In genomic region chr11:76028072-76028465, GRCm38 (mm10) we compare ENCODE assay signal across 8 mouse cellular contexts. TPM values are rescaled to one million over a fixed set of nuclear protein-coding genes. Genes with fewer than 3 reads are reported as not detected.
A peak's percentile ranks its signal among the peaks of the same experiment; 100 is the strongest.
DNase-seq lines count a peak whose midpoint lies in the region; ATAC-seq and TF ChIP-seq lines count a peak whose summit lies in the region.

No protein-coding gene starts in this region.

- peak overlapping the region; percentile 100 for H3K4me3 ChIP-seq in cerebellum, adult 2 months (replicated peaks; ENCODE audit: insufficient read depth, low read depth, low read length)
- H3K4me3 ChIP-seq in embryonic facial prominence, embryonic 13.5 days = peak overlapping the region; percentile 83
- H3K4me3 ChIP-seq in intestine, embryonic 15.5 days (replicated peaks) = peak overlapping the region; percentile 59
- peak overlapping the region; percentile 57 for H3K4me3 ChIP-seq in midbrain, embryonic 14.5 days (replicated peaks; ENCODE audit: low read depth, low read length)

- H3K27me3 ChIP-seq in cerebellum, adult 2 months (ENCODE audit: control insufficient read depth, insufficient read depth, low read length) = no peaks in the 10 kb centered on the region
- H3K27me3 ChIP-seq in embryonic facial prominence, embryonic 13.5 days = no peaks in the 10 kb centered on the region
- no peaks in the 10 kb centered on the region for H3K27me3 ChIP-seq in intestine, embryonic 15.5 days (replicated peaks)
- H3K27me3 ChIP-seq in midbrain, embryonic 14.5 days (ENCODE audit: control insufficient read depth, insufficient read depth, low read length) = no peaks in the 10 kb centered on the region; the same call in none of the 2 replicates

- ATAC-seq in embryonic facial prominence, embryonic 13.5 days (ENCODE audit: insufficient number of reproducible peaks, insufficient read depth, low FRiP score, low TSS enrichment, low read depth) = peak; percentile 50
- ATAC-seq in intestine, embryonic 15.5 days = peak; percentile 36
- 0 out of 2 replicates have a peak, but pooled peaks have one; percentile 2 for ATAC-seq in midbrain, embryonic 14.5 days (ENCODE audit: low FRiP score, low TSS enrichment)
- ATAC-seq in granulocyte monocyte progenitor cell, adult 5-6 weeks (replicated peaks; ENCODE audit: poor library complexity, severe bottlenecking) = no peak

- WGBS in cerebellum, adult 2 months = 6% methylated on average over 14 of the region's 14 CpGs
- WGBS in embryonic facial prominence, embryonic 13.5 days = 1% methylated on average over 10 of the region's 14 CpGs
- 6% methylated on average over 11 of the region's 14 CpGs for WGBS in intestine, embryonic 15.5 days
- 0% methylated on average over 14 of the region's 14 CpGs for WGBS in midbrain, embryonic 14.5 days

- peak overlapping the region; percentile 86 for H3K9ac ChIP-seq in embryonic facial prominence, embryonic 13.5 days
- peak overlapping the region; percentile 82 for H3K9ac ChIP-seq in intestine, embryonic 15.5 days
- peak overlapping the region; percentile 60 for H3K9ac ChIP-seq in midbrain, embryonic 14.5 days (replicated peaks; ENCODE audit: low read length)

- H3K4me2 ChIP-seq in embryonic facial prominence, embryonic 13.5 days = peak overlapping the region; percentile 80
- H3K4me2 ChIP-seq in intestine, embryonic 15.5 days (replicated peaks) = peak overlapping the region; percentile 80
- H3K4me2 ChIP-seq in midbrain, embryonic 14.5 days (ENCODE audit: low read length) = peak overlapping the region; percentile 92

- H3K9me3 ChIP-seq in embryonic facial prominence, embryonic 13.5 days = no peaks in the 10 kb centered on the region
- H3K9me3 ChIP-seq in intestine, embryonic 15.5 days = no peaks in the 10 kb centered on the region
- no peaks in the 10 kb centered on the region for H3K9me3 ChIP-seq in midbrain, embryonic 14.5 days (ENCODE audit: control insufficient read depth, low read length)

- H3K36me3 ChIP-seq in embryonic facial prominence, embryonic 13.5 days = peaks cover 14% of the 10 kb centered on the region
- peaks cover 6% of the 10 kb centered on the region; the same call in 1 of the 2 replicates for H3K36me3 ChIP-seq in intestine, embryonic 15.5 days
- H3K36me3 ChIP-seq in midbrain, embryonic 14.5 days (ENCODE audit: control insufficient read depth, insufficient read depth, low read length) = no peaks in the 10 kb centered on the region

- DNase-seq in cerebellum, adult 2 months = peak in 1 of 2 experiments; percentile 51
- no peak for DNase-seq in cerebellum, postnatal 10 days
- peak; percentile 16 to 24 for DNase-seq in B cell, adult 2 months
- peak; percentile 45 for DNase-seq in midbrain, embryonic 14.5 days
- no peak for DNase-seq in left cerebral cortex, adult 8-10 months (ENCODE audit: low spot score in 2 of 2)

- no peak for TF ChIP-seq CTCF in cerebellum, adult 2 months (IDR thresholded peaks at IDR 0.05; ENCODE audit: borderline replicate concordance, insufficient read depth, low read depth, low read length)

- H3K27ac ChIP-seq in cerebellum, adult 2 months (ENCODE audit: insufficient read depth, low read length) = peak overlapping the region; percentile 48; the same call in 1 of the 2 replicates
- peak overlapping the region; percentile 88 for H3K27ac ChIP-seq in embryonic facial prominence, embryonic 13.5 days
- peak overlapping the region; percentile 70 for H3K27ac ChIP-seq in intestine, embryonic 15.5 days
- no peak overlapping the region for H3K27ac ChIP-seq in midbrain, embryonic 14.5 days (replicated peaks; ENCODE audit: low read depth, low read length)

- TF ChIP-seq POLR2A in cerebellum, adult 2 months (IDR thresholded peaks at IDR 0.05; ENCODE audit: borderline replicate concordance, insufficient read depth, low read length) = no peak

- H3K4me1 ChIP-seq in cerebellum, adult 2 months (ENCODE audit: control insufficient read depth, insufficient read depth, low read length) = peaks cover 19% of the 10 kb centered on the region
- H3K4me1 ChIP-seq in embryonic facial prominence, embryonic 13.5 days = peaks cover 39% of the 10 kb centered on the region
- peaks cover 26% of the 10 kb centered on the region for H3K4me1 ChIP-seq in intestine, embryonic 15.5 days (replicated peaks)
- H3K4me1 ChIP-seq in midbrain, embryonic 14.5 days (ENCODE audit: control insufficient read depth, insufficient read depth, low read length) = peaks cover 11% of the 10 kb centered on the region

RNA-seq across cellular contexts. Expression of gene Rflnb, which starts 0.5 kb away (rescaled TPM):
- polyA plus RNA-seq in cerebellum, adult 2 months (2012; rRNA removed) = 15.7 and 18.4 TPM in 2 replicates
- 54.0 and 55.8 TPM in 2 replicates for polyA plus RNA-seq in embryonic facial prominence, embryonic 13.5 days (2015; fragmentation: Nextera tagmentation; extraction: Ambion mirVana)
- 51.8 and 52.0 TPM in 2 replicates for polyA plus RNA-seq in intestine, embryonic 15.5 days (2015; fragmentation: Nextera tagmentation; extraction: Ambion mirVana)
- polyA plus RNA-seq in midbrain, embryonic 14.5 days (2014; fragmentation: Nextera tagmentation; extraction: Ambion mirVana) = 6.3 and 7.7 TPM in 2 replicates
- 8.1 and 14.5 TPM in 2 replicates for total RNA-seq in granulocyte monocyte progenitor cell, adult 5-6 weeks (2014; fragmentation: Nextera tagmentation)
- 13.1 and 21.6 TPM in 2 replicates for total RNA-seq in granulocyte monocyte progenitor cell, adult 5-6 weeks (2017)
- 1 to 10 TPM; 7.5 to 9.7 (median 8.9) TPM for total RNA-seq in left cerebral cortex, adult 8-10 months (2022)

RNA-seq across cellular contexts. Expression of gene 1700016K19Rik, which starts 28.4 kb away (rescaled TPM):
- polyA plus RNA-seq in cerebellum, adult 2 months (2012; rRNA removed) = 1.1 and 1.5 TPM in 2 replicates
- 0.76 and 0.88 TPM in 2 replicates for polyA plus RNA-seq in embryonic facial prominence, embryonic 13.5 days (2015; fragmentation: Nextera tagmentation; extraction: Ambion mirVana)
- 2.6 and 4.0 TPM in 2 replicates for polyA plus RNA-seq in intestine, embryonic 15.5 days (2015; fragmentation: Nextera tagmentation; extraction: Ambion mirVana)
- 2.1 and 2.7 TPM in 2 replicates for polyA plus RNA-seq in midbrain, embryonic 14.5 days (2014; fragmentation: Nextera tagmentation; extraction: Ambion mirVana)
- not detected in 2 replicates for total RNA-seq in granulocyte monocyte progenitor cell, adult 5-6 weeks (2014; fragmentation: Nextera tagmentation)
- total RNA-seq in granulocyte monocyte progenitor cell, adult 5-6 weeks (2017) = not detected in 2 replicates
- 1 to 10 TPM; 1.8 to 5.9 (median 3.2) TPM for total RNA-seq in left cerebral cortex, adult 8-10 months (2022)

Comparison
In these comparisons a context has a peak if more than half of its experiments do, and no peak if none do; other contexts are left out.
1. DNase-seq: peak in B cell, adult 2 months (2 of 2) and midbrain, embryonic 14.5 days (single experiment); none in cerebellum, postnatal 10 days (0 of 2) and left cerebral cortex, adult 8-10 months (0 of 2).
2. Peak in every context shown above with its lines, with median percentiles within 50 percentile points of each other: H3K4me3 ChIP-seq, H3K4me2 ChIP-seq and H3K9ac ChIP-seq.